Mouse (Mus musculus) bone marrow macrophage, adult 2 months (primary cell): ENCODE measurements around the gene 4930407I10Rik. TPM values are rescaled to one million over a fixed set of nuclear protein-coding genes. Genes with fewer than 3 reads are reported as not detected.

Experiments used
- H3K27ac ChIP-seq: 2 replicates; pipeline ENCODE4 v1.5.1; 2012; ENCODE audit warnings: low read depth, low read length; ENCODE audit not compliant: insufficient read depth
- H3K4me1 ChIP-seq: 2 replicates; pipeline ENCODE4 v1.6.1; 2012; ENCODE audit warnings: low read length; ENCODE audit not compliant: control insufficient read depth, insufficient read depth
- H3K4me3 ChIP-seq: 2 replicates; pipeline ENCODE4 v1.5.1; 2012; ENCODE audit warnings: mild to moderate bottlenecking, low read length, moderate library complexity; ENCODE audit not compliant: insufficient read depth
- CTCF ChIP-seq: IDR thresholded peaks from 2 replicates; pipeline ENCODE4 v1.5.1; 2012; ENCODE audit warnings: low read depth, mild to moderate bottlenecking, low read length, moderate library complexity
- POLR2A ChIP-seq: IDR thresholded peaks from 2 replicates; pipeline ENCODE4 v1.6.1; 2012; ENCODE audit warnings: mild to moderate bottlenecking, low read depth, low read length, borderline replicate concordance
- polyA plus RNA-seq: library from polyadenylated mRNA; stranded (reverse); fragments of >200 nt; gene quantifications from 2 replicates; pipeline ENCODE4 v1.2.4, GENCODE M21; 2012; ENCODE audit not compliant: missing spikeins, insufficient read depth, insufficient read length

4930407I10Rik gene
- polyA plus RNA-seq, 1 experiment: not detected

GRCm38 (mm10) chr15:82086131-82086530 is 27.2 kb downstream of the 4930407I10Rik start:
- no peaks in the 10 kb centered on the region for H3K4me1 ChIP-seq
- TF ChIP-seq POLR2A: no peak
- no peak for TF ChIP-seq CTCF

DNA sequence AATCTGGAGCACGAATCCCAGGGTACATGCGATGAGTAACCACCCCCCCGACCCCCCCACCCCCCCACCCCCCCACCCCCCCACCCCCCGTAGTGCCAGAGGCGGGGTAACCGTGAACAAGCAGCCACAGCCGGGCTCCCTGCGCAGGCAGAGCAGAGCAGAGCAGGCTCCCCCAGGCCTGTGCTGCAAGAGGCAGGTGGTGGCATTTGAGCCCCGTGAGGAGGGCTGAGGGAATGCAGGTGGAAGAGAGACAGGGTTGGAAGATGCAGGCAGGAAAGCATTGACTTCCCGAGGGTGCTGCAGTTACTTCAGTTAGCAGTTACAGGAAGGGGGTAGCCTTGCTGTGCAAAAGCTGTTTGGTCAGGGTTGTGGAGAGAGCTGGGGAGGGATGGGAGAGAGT is 28.3 kb downstream of the 4930407I10Rik start:
- TF ChIP-seq POLR2A (no peak), CTCF (no peak)
- Histone ChIP-seq H3K27ac (no peak overlapping the region), H3K4me1 (no peaks in the 10 kb centered on the region), H3K4me3 (no peak overlapping the region)

More at GRCm38 (mm10) chr15:82086131-82086530, 27.2 kb downstream of the 4930407I10Rik start:
- H3K27ac ChIP-seq: no peak overlapping the region
- no peak overlapping the region for H3K4me3 ChIP-seq

DNA sequence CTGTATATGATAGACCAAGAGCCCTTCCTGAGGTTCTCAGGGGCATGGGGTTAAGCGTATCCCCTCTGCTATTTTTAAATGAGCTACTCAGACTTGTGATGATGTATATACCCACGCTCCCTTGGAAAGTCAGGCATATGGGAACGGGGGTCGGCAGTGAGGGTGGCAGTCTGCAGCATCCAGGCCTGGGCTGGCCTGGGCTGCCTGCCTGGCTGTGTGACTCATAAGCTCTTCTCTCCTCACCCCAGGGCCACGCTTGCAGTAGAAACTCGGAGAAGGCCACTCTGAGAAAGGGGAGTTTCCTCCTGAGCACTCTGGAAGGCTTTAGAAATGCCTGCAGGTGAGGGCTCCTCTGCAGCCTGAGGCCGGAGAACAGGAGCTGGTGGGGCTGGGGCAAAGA is 32.1 kb downstream of the 4930407I10Rik start:
- Histone ChIP-seq H3K4me3 (no peak overlapping the region), H3K4me1 (no peaks in the 10 kb centered on the region), H3K27ac (no peak overlapping the region)
- TF ChIP-seq POLR2A (no peak), CTCF (no peak)

GRCm38 (mm10) chr15:82106953-82107555 is 48.1 kb downstream of the 4930407I10Rik start:
- Histone ChIP-seq H3K4me3 (no peak overlapping the region), H3K27ac (no peak overlapping the region), H3K4me1 (no peaks in the 10 kb centered on the region)
- TF ChIP-seq POLR2A: no peak
- peak; percentile 85; the same call in 1 of the 2 replicates for TF ChIP-seq CTCF

Other genes with a start within 250 kb of the 4930407I10Rik start
- gene Tob2, start 200.4 kb upstream of the 4930407I10Rik start, polyA plus RNA-seq: 35.4 and 35.8 TPM in 2 replicates
- 45.5 and 51.6 TPM in 2 replicates for gene Phf5a, start 187.2 kb upstream of the 4930407I10Rik start, polyA plus RNA-seq
- gene Aco2, start 186.8 kb upstream of the 4930407I10Rik start, polyA plus RNA-seq: 79.8 and 97.0 TPM in 2 replicates
- gene Polr3h, start 132.9 kb upstream of the 4930407I10Rik start, polyA plus RNA-seq: 6.0 and 6.8 TPM in 2 replicates
- gene Csdc2, start 122.4 kb upstream of the 4930407I10Rik start, polyA plus RNA-seq: 0.29 TPM in 1 of 2 replicates, not detected in the other
- gene Pmm1, start 98.2 kb upstream of the 4930407I10Rik start, polyA plus RNA-seq: 16.7 and 20.7 TPM in 2 replicates
- not detected in 2 replicates for gene 1700029P11Rik, start 78.6 kb upstream of the 4930407I10Rik start, polyA plus RNA-seq
- 20.0 and 21.0 TPM in 2 replicates for gene Xrcc6, start 71.3 kb upstream of the 4930407I10Rik start, polyA plus RNA-seq
- 20.9 and 28.1 TPM in 2 replicates for gene Desi1, start 25.3 kb upstream of the 4930407I10Rik start, polyA plus RNA-seq
- 66.2 and 69.9 TPM in 2 replicates for gene Snu13, start 11.6 kb upstream of the 4930407I10Rik start, polyA plus RNA-seq
- not detected in 2 replicates for gene Mei1, start 10.8 kb downstream of the 4930407I10Rik start, polyA plus RNA-seq
- gene Ccdc134, start 68.8 kb downstream of the 4930407I10Rik start, polyA plus RNA-seq: 13.6 and 14.7 TPM in 2 replicates
- 53.3 and 63.9 TPM in 2 replicates for gene Srebf2, start 88.0 kb downstream of the 4930407I10Rik start, polyA plus RNA-seq
- not detected in 2 replicates for gene Shisa8, start 153.7 kb downstream of the 4930407I10Rik start, polyA plus RNA-seq
- gene Tnfrsf13c, start 165.2 kb downstream of the 4930407I10Rik start, polyA plus RNA-seq: not detected in 2 replicates
- 10.2 and 10.7 TPM in 2 replicates for gene Cenpm, start 185.6 kb downstream of the 4930407I10Rik start, polyA plus RNA-seq
- not detected in 2 replicates for gene 1500009C09Rik, start 193.2 kb downstream of the 4930407I10Rik start, polyA plus RNA-seq
- not detected in 2 replicates for gene Sept3, start 215.7 kb downstream of the 4930407I10Rik start, polyA plus RNA-seq
- gene Wbp2nl, start 239.8 kb downstream of the 4930407I10Rik start, polyA plus RNA-seq: not detected in 2 replicates